Mouse (Mus musculus) embryo, embryonic 11.5 days (tissue): ENCODE measurements at regions not wholly inside any gene's neighbourhood (a gene's known extent, or its start where the extent isn't known, plus 50 kb on each side); places are given as distances from the start of the nearest gene placed in this dataset.

ENCODE experiments used
- DNase-seq: peaks from one replicate; pipeline ENCODE4 v3.0.0-alpha.2; 2012; ENCODE audit warnings: low read depth, low spot score

GRCm38 (mm10) chr6:94816161-94816560, 116.2 kb upstream of the Lrig1 start:
- DNase-seq: no peak

DNA sequence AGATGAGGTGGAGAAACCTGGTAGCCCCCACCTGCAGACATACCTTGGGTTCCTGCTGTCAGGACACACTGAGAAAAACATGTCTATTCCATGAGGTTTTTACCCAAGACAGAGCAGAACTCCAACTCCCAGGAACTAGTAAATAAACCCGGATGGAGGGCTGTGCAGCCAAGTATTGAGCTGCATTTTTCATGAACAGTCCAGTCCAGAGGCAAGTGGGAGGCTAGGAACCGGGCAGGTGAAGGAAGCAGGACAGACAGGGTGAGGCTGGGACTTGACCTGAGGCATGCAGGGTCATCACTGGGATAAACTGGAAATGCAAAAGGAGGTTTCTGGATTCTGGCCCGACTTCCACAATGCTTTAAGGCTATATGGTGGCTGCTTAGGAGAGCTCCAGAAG, 114.8 kb upstream of the Lrig1 start:
- no peak for DNase-seq

DNA sequence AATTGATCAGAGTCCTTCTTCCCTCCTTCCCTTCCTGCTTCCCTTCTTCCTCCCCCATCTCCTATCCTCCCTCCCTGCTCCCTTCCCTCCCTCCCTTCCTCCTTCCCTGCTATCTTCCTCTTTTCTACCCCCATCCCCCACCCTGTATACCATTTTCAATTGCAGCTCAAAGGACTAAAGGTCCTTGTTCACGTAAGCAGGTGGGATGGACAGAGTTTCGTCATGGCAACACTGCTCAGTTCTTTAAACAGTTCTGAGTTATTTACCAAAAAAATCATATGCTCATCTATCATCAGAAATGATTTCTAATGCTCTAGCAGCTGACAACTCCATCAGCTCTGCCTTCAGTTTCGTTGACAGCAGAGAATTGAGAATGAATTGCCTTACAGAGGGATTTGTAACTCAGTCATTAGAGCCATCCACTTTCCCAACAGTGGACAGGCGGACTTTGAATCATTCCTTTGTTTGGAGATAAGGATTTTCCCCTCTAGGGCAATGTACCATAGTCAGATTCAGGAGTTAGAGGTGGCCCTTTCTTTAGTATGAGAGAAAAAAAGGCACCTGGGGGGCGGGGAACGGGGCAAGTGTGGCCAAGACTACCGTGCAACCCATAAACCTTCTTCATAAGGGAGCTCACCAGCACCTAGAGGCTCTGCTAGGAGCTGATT, 113.7 kb upstream of the Lrig1 start:
- no peak for DNase-seq

DNA sequence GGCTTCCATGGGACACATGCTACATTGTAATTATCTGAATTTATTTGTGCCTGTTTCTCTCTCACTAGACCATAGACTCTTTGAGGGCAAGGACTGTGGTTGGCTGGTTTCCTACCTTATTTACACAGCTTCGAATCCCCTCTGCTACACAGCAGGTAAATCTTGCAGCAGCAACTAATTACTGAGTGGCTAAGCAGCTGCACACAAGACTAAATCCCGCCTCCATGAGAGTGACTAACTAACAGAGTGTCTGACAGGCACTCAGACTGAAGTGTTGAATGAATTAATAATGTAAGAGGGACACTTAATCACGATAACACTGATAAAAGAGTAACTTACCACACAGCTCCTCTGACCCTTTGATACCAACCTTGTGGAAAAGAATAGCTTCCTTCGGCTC, 111.9 kb upstream of the Lrig1 start:
- no peak for DNase-seq

- no peak for DNase-seq
Observed at GRCm38 (mm10) chr6:94807216-94807615, 107.3 kb upstream of the Lrig1 start.

DNA sequence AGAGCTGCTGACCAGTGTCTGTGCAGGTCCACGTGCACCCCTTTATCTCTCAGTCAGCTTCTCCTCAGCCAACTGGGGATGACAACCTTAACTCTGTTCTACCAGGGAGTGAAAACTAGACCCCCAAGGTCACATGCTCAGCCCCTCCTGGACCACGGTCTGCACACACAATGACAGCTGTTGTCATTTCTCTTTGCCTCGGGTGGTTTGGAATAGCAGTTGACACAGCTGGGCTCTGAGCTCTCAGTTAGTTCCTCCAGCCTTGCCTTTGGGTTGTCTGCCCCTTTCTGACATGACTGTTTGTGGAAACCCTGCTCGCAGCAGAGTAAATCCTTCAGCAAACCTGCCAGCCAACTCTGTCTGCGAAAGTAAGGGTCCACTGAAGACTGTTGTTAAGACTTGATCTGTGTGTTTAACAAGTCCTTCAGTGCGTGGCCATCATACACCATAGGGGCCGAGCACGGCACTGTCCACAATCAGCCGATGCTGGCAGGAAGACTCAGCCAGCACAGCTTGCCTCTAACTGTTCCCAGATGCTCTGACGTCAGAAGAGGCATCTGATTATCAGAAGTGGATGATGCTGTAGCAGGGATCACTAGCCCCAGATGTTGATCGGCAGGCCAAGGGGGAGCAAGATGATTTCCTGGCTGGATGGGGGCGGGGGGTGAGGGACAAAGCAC, 106.7 kb upstream of the Lrig1 start:
- DNase-seq: peak; percentile 37

DNA sequence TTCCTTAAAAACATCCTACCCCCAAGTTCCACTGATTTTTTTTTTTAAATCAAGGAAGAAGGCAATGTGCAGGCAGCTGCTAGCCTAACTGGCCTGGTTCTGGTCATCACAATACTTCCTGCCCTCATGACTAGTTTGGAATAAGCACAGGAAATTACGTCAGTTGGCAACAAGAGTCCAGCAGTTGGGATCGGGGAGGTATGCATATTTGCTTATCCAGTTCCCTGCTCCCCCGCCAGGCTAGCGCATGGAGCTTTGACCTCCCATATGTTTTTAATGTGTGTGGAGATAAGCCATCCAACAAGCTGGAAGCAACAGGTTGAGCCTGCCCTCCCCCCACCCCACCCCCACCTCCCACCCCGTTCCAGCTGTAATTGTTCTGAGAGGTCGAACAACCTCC, 105.7 kb upstream of the Lrig1 start:
- peak; percentile 30 for DNase-seq

DNA sequence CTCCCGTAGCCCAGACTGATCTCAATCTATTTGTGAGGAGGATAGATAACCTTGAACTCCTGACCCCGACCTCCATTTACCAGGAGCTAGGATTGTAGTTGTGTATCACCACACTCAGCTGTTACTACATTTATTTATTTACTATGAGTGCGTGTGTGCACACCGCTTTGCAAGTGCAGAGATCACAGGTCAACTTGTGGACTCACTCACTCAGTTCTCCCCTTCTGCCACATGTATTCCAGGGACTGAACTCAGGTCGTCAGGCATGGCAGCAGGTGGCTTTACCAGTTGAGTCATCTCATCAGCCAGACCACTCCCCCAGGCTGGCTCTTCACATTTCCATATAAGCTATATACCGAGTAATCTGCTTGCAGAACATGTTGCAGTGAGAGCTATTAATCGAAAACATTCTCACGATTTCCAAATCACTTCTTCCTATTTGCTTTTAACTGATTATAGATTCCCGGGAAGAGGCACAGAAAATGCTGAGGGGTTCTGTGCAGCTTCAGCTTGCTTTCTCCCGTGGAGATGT, 104.4 kb upstream of the Lrig1 start:
- no peak for DNase-seq

GRCm38 (mm10) chr6:94801039-94801438, 101.1 kb upstream of the Lrig1 start:
- no peak for DNase-seq

DNA sequence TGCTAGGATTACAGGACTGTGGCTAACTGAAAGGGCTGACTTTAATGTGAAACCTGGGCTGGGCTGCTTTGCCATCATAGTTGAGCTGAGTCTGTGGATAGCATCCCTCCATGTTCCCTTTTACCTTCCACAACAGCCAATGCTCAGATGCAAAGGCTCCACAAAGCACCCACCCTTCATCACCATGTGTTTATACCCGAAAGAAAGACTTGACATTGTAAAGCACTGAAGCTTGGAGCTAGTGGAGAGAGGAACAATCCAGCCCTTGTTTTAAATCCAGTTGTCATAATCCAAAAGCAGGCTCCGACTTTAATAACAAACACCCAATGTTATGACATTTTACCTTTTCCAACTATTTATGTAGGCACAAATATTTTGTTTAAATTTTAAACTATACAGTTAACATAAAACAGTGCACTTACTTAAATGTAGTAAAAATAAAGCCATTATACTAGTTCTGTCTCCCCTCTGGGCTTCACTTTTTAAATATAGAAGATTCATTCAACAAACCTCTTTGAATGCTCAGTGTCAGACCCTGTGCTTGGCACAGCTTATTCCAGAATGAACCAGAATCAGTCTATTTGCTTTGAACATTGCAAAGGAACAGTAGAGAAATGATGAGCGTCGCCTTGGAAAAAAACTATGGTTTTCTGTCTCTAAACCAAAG, 98.7 kb upstream of the Lrig1 start:
- no peak for DNase-seq

DNA sequence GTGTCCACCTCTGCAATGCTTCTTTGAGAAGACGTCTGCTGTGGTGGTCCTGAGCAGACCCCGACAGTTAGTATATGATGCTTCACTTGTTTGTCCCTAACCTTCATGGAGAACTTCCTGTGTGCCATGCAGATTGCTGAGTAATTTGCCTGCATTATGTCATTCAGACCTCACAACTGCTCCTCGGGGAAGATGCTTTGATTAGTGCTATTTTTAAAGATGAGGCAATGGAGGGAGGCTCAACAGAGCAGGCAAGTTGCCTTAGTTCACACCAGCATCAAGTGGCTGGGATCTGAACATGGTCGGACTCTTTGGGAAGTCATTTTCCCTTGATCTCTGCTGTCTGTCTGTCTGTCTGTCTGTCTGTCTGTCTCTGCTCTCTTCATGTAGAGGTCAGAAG, 95.5 kb upstream of the Lrig1 start:
- DNase-seq: no peak

GRCm38 (mm10) chr6:94793555-94793954, 93.6 kb upstream of the Lrig1 start:
- no peak for DNase-seq

- no peak for DNase-seq
Observed at GRCm38 (mm10) chr6:94792312-94792711, 92.4 kb upstream of the Lrig1 start.

DNA sequence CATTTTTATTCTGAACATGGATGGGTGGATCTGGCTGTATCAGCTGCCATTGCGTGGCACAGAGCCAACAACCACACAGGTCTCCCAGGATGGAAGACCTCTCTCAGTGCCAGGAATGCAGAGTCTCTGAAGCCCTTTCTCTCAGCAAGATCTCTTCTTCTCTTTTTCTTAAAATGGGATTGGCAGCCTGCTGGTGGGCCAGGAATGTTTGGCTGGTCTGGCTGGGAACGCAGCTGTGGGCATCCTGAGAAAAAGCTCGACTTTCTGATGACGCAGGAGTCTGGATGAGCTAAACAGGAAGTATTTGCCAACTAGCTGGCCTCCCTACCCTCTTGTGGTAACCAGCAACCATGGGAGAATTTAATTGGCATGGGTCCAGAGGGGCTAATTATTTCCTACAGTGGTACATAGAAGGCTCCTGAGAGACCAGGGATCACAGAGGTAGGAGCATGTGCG, 89.4 kb upstream of the Lrig1 start:
- no peak for DNase-seq

GRCm38 (mm10) chr6:94783471-94783870, 83.5 kb upstream of the Lrig1 start:
- no peak for DNase-seq

- DNase-seq: no peak
Observed at GRCm38 (mm10) chr6:94780621-94781020, 80.7 kb upstream of the Lrig1 start.

DNA sequence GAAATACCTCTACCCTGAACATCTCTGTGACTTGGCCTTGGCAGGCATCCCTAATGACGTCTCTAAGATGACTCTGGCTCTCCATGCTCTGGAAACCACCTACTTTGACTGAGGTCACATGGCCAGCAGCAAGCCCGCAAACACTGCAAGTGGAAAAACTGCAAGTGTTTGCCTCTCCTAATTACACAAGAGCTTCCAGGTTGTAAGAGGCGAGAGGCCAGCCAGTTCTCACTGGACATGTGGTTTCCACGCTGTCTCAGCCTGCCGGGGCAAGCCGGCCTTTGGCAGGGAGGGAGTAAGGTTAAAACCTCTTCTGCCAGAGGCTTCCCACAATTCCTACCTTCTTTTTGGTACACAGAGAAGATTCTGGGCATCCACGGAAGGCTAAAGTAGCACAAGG, 79.9 kb upstream of the Lrig1 start:
- DNase-seq: no peak

GRCm38 (mm10) chr6:94779213-94779612, 79.3 kb upstream of the Lrig1 start:
- DNase-seq: no peak

DNA sequence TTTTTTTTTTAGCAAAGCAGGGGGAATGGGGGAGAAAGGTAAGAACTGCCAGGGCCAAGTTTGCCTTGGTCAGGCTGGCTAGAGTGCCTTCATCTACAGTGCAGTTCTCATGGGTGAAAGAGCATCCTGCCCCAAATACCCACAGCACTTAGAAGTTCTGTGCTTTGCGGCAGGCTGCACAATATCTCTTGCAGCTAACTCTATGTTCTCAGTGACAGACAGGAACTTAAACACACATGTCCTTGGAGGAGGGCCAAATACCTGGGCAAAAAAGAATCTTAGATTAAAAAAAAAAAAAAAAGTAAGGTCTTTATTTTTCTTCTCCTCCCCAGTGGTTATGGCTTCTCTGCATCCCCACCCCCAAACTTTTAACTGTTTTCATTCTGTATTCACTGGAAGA, 78.8 kb upstream of the Lrig1 start:
- DNase-seq: no peak

DNA sequence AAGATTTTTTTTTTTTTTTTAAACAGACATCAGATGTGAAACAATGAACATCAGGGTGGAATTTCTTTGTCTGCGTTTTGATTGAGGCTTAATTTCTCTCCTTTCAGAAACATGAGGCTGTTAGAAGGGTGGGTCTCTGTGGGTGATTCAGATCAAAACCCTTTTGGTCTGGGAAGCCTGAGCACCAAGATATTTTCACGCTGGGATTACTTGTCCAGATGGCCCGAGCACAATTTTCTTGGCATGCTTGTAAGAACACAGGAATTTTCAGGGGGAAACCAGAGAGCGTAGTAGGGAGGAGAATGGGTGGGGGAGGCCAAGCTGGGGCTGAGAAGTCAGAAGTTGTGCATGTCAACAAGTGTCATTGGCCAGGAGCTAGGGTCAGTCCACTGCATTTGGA, 76.6 kb upstream of the Lrig1 start:
- DNase-seq: no peak

DNA sequence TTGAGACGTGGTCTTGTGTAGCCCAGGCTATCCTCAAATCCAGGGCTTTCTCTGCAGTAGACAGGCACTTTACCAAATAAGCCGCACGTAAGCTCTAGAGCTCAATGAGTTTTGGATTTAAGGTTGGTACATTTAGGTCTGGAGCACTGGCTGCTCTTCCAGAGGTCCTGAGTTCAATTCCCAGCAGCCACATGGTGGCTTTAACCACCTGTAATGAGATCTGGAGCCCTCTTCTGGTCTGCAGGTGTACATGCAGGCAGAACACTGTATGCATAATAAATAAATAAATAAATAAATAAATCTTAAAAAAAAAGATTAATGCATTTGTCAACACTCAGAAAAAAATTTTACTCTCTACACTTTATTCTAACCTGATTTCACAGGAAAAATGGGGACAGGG, 74.9 kb upstream of the Lrig1 start:
- no peak for DNase-seq

DNA sequence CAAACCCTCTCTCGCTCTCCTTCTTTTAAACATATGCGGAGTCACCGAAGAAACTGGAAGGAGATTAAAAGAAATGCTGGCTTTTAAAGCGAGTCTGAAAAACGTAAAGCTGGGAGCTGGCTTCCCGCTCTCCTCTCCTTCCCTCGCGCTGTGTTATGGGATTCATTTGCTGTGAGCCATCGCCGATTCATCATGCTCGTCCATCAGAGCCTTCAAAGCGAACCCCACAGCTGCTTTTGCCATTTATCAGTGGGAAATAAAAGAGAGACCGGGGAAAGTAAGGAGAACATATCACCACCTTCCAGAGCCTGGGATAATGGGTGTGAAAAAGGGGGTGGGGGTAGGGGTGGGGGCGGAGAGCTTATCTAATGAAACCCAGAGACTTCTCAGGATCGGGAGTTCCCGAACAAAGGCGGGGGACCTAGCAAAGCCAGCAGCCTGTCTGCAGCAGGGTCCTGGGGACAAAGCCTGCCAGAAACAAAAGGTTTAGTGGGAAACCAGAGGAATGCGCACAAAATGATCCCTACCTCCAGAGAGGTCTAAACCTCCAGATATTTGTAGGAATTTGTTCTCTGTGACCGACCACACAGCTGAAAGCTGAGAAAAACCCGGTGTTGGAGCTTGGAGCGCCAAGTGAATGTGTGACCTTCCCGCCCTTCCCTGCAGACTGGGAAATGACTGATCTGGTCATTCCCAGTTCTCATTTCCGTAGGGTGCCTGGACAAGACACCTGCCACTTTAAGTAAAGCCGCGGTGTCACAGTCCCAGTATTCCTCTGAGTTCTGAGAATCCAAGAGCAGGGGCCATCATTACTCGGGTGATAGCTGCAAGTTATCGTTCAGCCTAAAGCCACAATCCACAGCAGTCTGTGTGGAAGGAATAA, 73.9 kb upstream of the Lrig1 start:
- DNase-seq: peak; percentile 60
